Mouse (Mus musculus) kidney, embryonic 15.5 days (tissue): Measurements from ENCODE around the gene Sulf2. TPM values are rescaled to one million over a fixed set of nuclear protein-coding genes. Genes with fewer than 3 reads are reported as not detected.

ENCODE experiments used
- polyA plus RNA-seq: library from polyadenylated mRNA; unstranded; fragments of >200 nt; fragmentation: Nextera tagmentation; extraction: Ambion mirVana; gene quantifications from 2 replicates; pipeline ENCODE4 v1.2.1, GENCODE M21; 2015

The Sulf2 gene
- polyA plus RNA-seq, 1 experiment from 2014 or later: 65.3 TPM

Other genes starting within 250 kb of the Sulf2 start
- gene Ncoa3, start 163.0 kb downstream of the Sulf2 start, polyA plus RNA-seq: 17.4 and 19.2 TPM in 2 replicates